Mouse (Mus musculus) ES-E14 (cell line): ENCODE results near the gene Fam171a2. TPM values are rescaled to one million over a fixed set of nuclear protein-coding genes. Genes with fewer than 3 reads are reported as not detected.

Experiments used
- DNase-seq: peaks from one replicate; pipeline ENCODE4 v3.0.0-alpha.2; 2013; ENCODE audit warnings: low read depth, low spot score
- H3K27ac ChIP-seq: 2 replicates; pipeline ENCODE4 v1.5.1; 2012; ENCODE audit warnings: low read depth, mild to moderate bottlenecking, low read length, moderate library complexity, mixed read lengths; ENCODE audit not compliant: poor library complexity, insufficient read depth, severe bottlenecking
- H3K36me3 ChIP-seq: 2 replicates; pipeline ENCODE4 v1.6.1; 2012; ENCODE audit warnings: mild to moderate bottlenecking, low read length, moderate library complexity, mixed read lengths; ENCODE audit not compliant: control insufficient read depth, poor library complexity, insufficient read depth, severe bottlenecking
- H3K4me1 ChIP-seq, 2 experiments: fragments of 150-350 bp in 1 of 2; sonication (generic) in 1 of 2; 2 replicates each; pipeline ENCODE4 v1.6.1; 2012; ENCODE audit warnings: low read length in 2 of 2, mild to moderate bottlenecking in 1 of 2, mixed read lengths in 1 of 2; ENCODE audit not compliant: control insufficient read depth in 2 of 2, insufficient read depth in 2 of 2, poor library complexity in 1 of 2
- H3K4me3 ChIP-seq, 2 experiments: fragments of 150-350 bp in 1 of 2; sonication (generic) in 1 of 2; 2 replicates each; pipeline ENCODE4 v1.5.1; 2012; ENCODE audit warnings: low read length in 2 of 2, low read depth in 1 of 2, mild to moderate bottlenecking in 1 of 2, mixed read lengths in 1 of 2; ENCODE audit not compliant: insufficient read depth in 1 of 2, poor library complexity in 1 of 2, severe bottlenecking in 1 of 2
- H3K9ac ChIP-seq: 2 replicates; pipeline ENCODE4 v1.6.1; 2012; ENCODE audit warnings: low read depth, mild to moderate bottlenecking, low read length, mixed read lengths; ENCODE audit not compliant: poor library complexity, insufficient read depth, severe bottlenecking
- H3K9me3 ChIP-seq: fragments of 150-350 bp; sonication (generic); 2 replicates; pipeline ENCODE4 v1.6.1; 2012; ENCODE audit warnings: low read depth, mild to moderate bottlenecking, low read length; ENCODE audit not compliant: control insufficient read depth, insufficient read depth
- CHD2 ChIP-seq: IDR thresholded peaks from 2 replicates; pipeline ENCODE4 v1.6.1; 2014; ENCODE audit warnings: mild to moderate bottlenecking, low read depth, low read length, inconsistent platforms
- HCFC1 ChIP-seq: IDR thresholded peaks from 2 replicates; pipeline ENCODE4 v1.6.1; 2012; ENCODE audit warnings: low read length, inconsistent platforms, borderline replicate concordance; ENCODE audit not compliant: insufficient read depth
- MAFK ChIP-seq: IDR thresholded peaks from 2 replicates; pipeline ENCODE4 v1.6.1; 2014; ENCODE audit warnings: mild to moderate bottlenecking, low read depth, low read length, inconsistent platforms; ENCODE audit not compliant: insufficient read depth
- ZC3H11A ChIP-seq: IDR thresholded peaks from 2 replicates; pipeline ENCODE4 v1.6.1; 2012; ENCODE audit warnings: low read depth, mild to moderate bottlenecking, inconsistent platforms, low read length, borderline replicate concordance
- ZNF384 ChIP-seq: IDR thresholded peaks from 2 replicates; pipeline ENCODE4 v1.6.1; 2012; ENCODE audit warnings: low read depth, low read length, inconsistent platforms
- in situ Hi-C, 2 experiments: fragments of 600-800 bp; cut with MboI; formaldehyde crosslinking; loops; one replicate each; pipeline ENCODE4 v1.15.1; 2025; ENCODE audit warnings: low sequenced_read_pairs in 2 of 2, inconsistent platforms in 1 of 2; ENCODE audit not compliant: unreplicated experiment in 2 of 2
- total RNA-seq: library from RNA; depleted of rRNA; stranded (reverse); fragments of 300-350 nt; gene quantifications from 2 replicates; pipeline ENCODE4 v1.2.3, GENCODE M21; 2012

Gene Fam171a2
- total RNA-seq, 1 experiment, result 6.7 TPM

- no peak overlapping the region for H3K4me3 ChIP-seq
- no peak for TF ChIP-seq ZC3H11A
- peaks cover 0 to 7% of the 10 kb centered on the region in 2 experiments; a peak in 1 of 4 replicates for H3K4me1 ChIP-seq
- DNase-seq, result no peak
- no peak overlapping the region for H3K9ac ChIP-seq
- peaks cover 9% of the 10 kb centered on the region for H3K36me3 ChIP-seq
- no peak overlapping the region for H3K27ac ChIP-seq
- in situ Hi-C loops, result loop anchor here in 1 of 2 experiments (10.0 kb wide), 1 partner anchor 161 kb away; no protein-coding TSS in a partner anchor
- H3K9me3 ChIP-seq, result no peaks in the 10 kb centered on the region
These were observed 46.7 kb upstream of the Fam171a2 start for GRCm38 (mm10) chr11:102494063-102494650.

GRCm38 (mm10) chr11:102493241-102493640, 45.8 kb upstream of the Fam171a2 start:
- H3K9ac ChIP-seq, result no peak overlapping the region
- in situ Hi-C loops, result loop anchor here in 1 of 2 experiments (10.0 kb wide), 1 partner anchor 162 kb away; no protein-coding TSS in a partner anchor
- DNase-seq, result no peak

GRCm38 (mm10) chr11:102487901-102488300, 40.4 kb upstream of the Fam171a2 start:
- TF ChIP-seq CHD2 (no peak), MAFK (no peak), ZC3H11A (no peak), HCFC1 (no peak), ZNF384 (no peak)
- no peak overlapping the region for H3K9ac ChIP-seq
- DNase-seq, result no peak
- no peaks in the 10 kb centered on the region for H3K9me3 ChIP-seq
- H3K27ac ChIP-seq, result no peak overlapping the region
- in situ Hi-C loops, result no loop called here
- H3K4me1 ChIP-seq, result peaks cover 0 to 2% of the 10 kb centered on the region in 2 experiments; a peak in 1 of 4 replicates
- peaks cover 15% of the 10 kb centered on the region for H3K36me3 ChIP-seq
- H3K4me3 ChIP-seq, result no peak overlapping the region

More at GRCm38 (mm10) chr11:102493241-102493640, 45.8 kb upstream of the Fam171a2 start:
- H3K9me3 ChIP-seq, result no peaks in the 10 kb centered on the region
- no peak overlapping the region for H3K4me3 ChIP-seq
- H3K36me3 ChIP-seq, result peaks cover 8% of the 10 kb centered on the region
- peaks cover 0 to 7% of the 10 kb centered on the region in 2 experiments; a peak in 1 of 4 replicates for H3K4me1 ChIP-seq
- no peak for TF ChIP-seq ZC3H11A
- no peak for TF ChIP-seq HCFC1
- H3K27ac ChIP-seq, result no peak overlapping the region

GRCm38 (mm10) chr11:102486733-102487386, 39.4 kb upstream of the Fam171a2 start:
- in situ Hi-C loops, result no loop called here
- Histone ChIP-seq H3K27ac (no peak overlapping the region), H3K4me1 (no peaks in the 10 kb centered on the region), H3K9ac (no peak overlapping the region), H3K36me3 (peaks cover 12% of the 10 kb centered on the region), H3K4me3 (no peak overlapping the region), H3K9me3 (no peaks in the 10 kb centered on the region)
- peak; percentile 54 for DNase-seq
- TF ChIP-seq ZNF384 (no peak), ZC3H11A (0 out of 2 replicates have a peak, but pooled peaks have one; percentile 21), MAFK (peak; percentile 66)

- TF ChIP-seq HCFC1 (no peak), ZNF384 (no peak), CHD2 (no peak), ZC3H11A (no peak), MAFK (no peak)
- Histone ChIP-seq H3K4me3 (no peak overlapping the region), H3K9ac (no peak overlapping the region), H3K36me3 (peaks cover 45% of the 10 kb centered on the region), H3K4me1 (no peaks in the 10 kb centered on the region), H3K9me3 (no peaks in the 10 kb centered on the region), H3K27ac (no peak overlapping the region)
- DNase-seq, result no peak
- in situ Hi-C loops, result no loop called here
These were observed 34.3 kb upstream of the Fam171a2 start for GRCm38 (mm10) chr11:102481779-102482178.
